In genomic region chr6:72797763-72798162, GRCm38 (mm10) we compare ENCODE assay signal across 23 mouse cellular contexts. TPM values are rescaled to one million over a fixed set of nuclear protein-coding genes. Genes with fewer than 3 reads are reported as not detected.
DNase-seq lines count a peak whose midpoint lies in the region; ATAC-seq and TF ChIP-seq lines count a peak whose summit lies in the region.
"Had no signal": no experiment of that assay in that cellular context is flagged by ENCODE, and none has a peak within 500 bp of the region (broad histone marks: within the 10 kb centered on the region; RNA-seq: fewer than 3 reads in every experiment).

No protein-coding gene starts in this region.

- no peak overlapping the region for H3K27ac ChIP-seq in hindbrain, postnatal 0 days
- H3K27ac ChIP-seq in hindbrain, embryonic 12.5 days, result no peak overlapping the region
- H3K27ac ChIP-seq in lung, embryonic 14.5 days (ENCODE audit: low read depth), result no peak overlapping the region
- no peak overlapping the region for H3K27ac ChIP-seq in ES-E14 (ENCODE audit: insufficient read depth, low read depth, low read length, poor library complexity, severe bottlenecking)
- H3K27ac ChIP-seq in stomach, postnatal 0 days (replicated peaks), result no peak overlapping the region
- H3K27ac ChIP-seq: limb, embryonic 15.5 days; midbrain, embryonic 13.5 days had no signal

- H3K4me3 ChIP-seq in hindbrain, postnatal 0 days (ENCODE audit: low read length), result no peak overlapping the region
- H3K4me3 ChIP-seq in hindbrain, embryonic 12.5 days, result no peak overlapping the region
- no peak overlapping the region for H3K4me3 ChIP-seq in lung, embryonic 14.5 days (ENCODE audit: low read depth, low read length)
- H3K4me3 ChIP-seq in ES-E14 (ENCODE audit: insufficient read depth in 1 of 2, low read depth in 1 of 2, low read length in 2 of 2, poor library complexity in 1 of 2, severe bottlenecking in 1 of 2), result no peak overlapping the region
- H3K4me3 ChIP-seq in stomach, postnatal 0 days (ENCODE audit: low read depth, low read length), result no peak overlapping the region
- H3K4me3 ChIP-seq: heart, embryonic 12.5 days; limb, embryonic 15.5 days; midbrain, embryonic 13.5 days had no signal

- no peaks in the 10 kb centered on the region for H3K27me3 ChIP-seq in hindbrain, postnatal 0 days (ENCODE audit: insufficient read depth, low read length)
- no peaks in the 10 kb centered on the region for H3K27me3 ChIP-seq in hindbrain, embryonic 12.5 days
- no peaks in the 10 kb centered on the region for H3K27me3 ChIP-seq in lung, embryonic 14.5 days (ENCODE audit: insufficient read depth, low read length)
- H3K27me3 ChIP-seq in stomach, postnatal 0 days (ENCODE audit: control insufficient read depth, insufficient read depth, low read length), result no peaks in the 10 kb centered on the region
- H3K27me3 ChIP-seq: heart, embryonic 12.5 days; limb, embryonic 15.5 days; midbrain, embryonic 13.5 days had no signal

- TF ChIP-seq CTCF in hindbrain, postnatal 0 days (IDR thresholded peaks at IDR 0.05; ENCODE audit: low read depth), result peak; percentile 10; the same call in 1 of the 2 replicates
- TF ChIP-seq CTCF in lung, embryonic 14.5 days (IDR thresholded peaks at IDR 0.05; ENCODE audit: low read depth), result 0 out of 2 replicates have a peak, but pooled peaks have one; percentile 12
- peak; percentile 26; the same call in 1 of the 2 replicates for TF ChIP-seq CTCF in stomach, postnatal 0 days (IDR thresholded peaks at IDR 0.05; ENCODE audit: low read depth)

- no peak for TF ChIP-seq EP300 in stomach, postnatal 0 days (optimal IDR thresholded peaks at IDR 0.05)

- DNase-seq in hindbrain, postnatal 0 days (ENCODE audit: low spot score), result no peak
- no peak for DNase-seq in lung, embryonic 14.5 days
- no peak for DNase-seq in lung, postnatal 25 days (ENCODE audit: low spot score)
- DNase-seq in ES-E14 (ENCODE audit: low read depth, low spot score), result no peak
- no peak for DNase-seq in stomach, postnatal 0 days (ENCODE audit: low spot score)
- no peak for DNase-seq in cerebellum, postnatal 36 days
- DNase-seq: adrenal gland, postnatal 10 days; cerebellum, adult 18-20 months; cerebellum, postnatal 25 days; gastrocnemius, postnatal 10 days; heart, adult 11 months; heart, postnatal 14 days; kidney, adult 8-10 months; kidney, postnatal 14 days; lung, postnatal 10 days had no signal

- no peak for ATAC-seq in hindbrain, postnatal 0 days
- ATAC-seq in hindbrain, embryonic 12.5 days (ENCODE audit: low FRiP score), result no peak
- ATAC-seq in lung, embryonic 14.5 days (ENCODE audit: insufficient read depth), result no peak
- ATAC-seq in stomach, postnatal 0 days (ENCODE audit: low FRiP score, low TSS enrichment), result no peak
- ATAC-seq: activated CD4-positive, CD25-positive, alpha-beta regulatory T cell, adult 4 months; forebrain, embryonic 14.5 days; inflammation-experienced regulatory T-cells, adult 6 months; midbrain, embryonic 13.5 days had no signal

- no peaks in the 10 kb centered on the region for H3K4me1 ChIP-seq in hindbrain, postnatal 0 days (ENCODE audit: insufficient read depth, low read length)
- H3K4me1 ChIP-seq in hindbrain, embryonic 12.5 days, result 0 out of 2 replicates have a peak, but pooled peaks cover 4% of the 10 kb centered on the region
- H3K4me1 ChIP-seq in lung, embryonic 14.5 days (ENCODE audit: insufficient read depth), result no peaks in the 10 kb centered on the region
- peaks cover 4 to 6% of the 10 kb centered on the region in 2 experiments; a peak in 2 of 4 replicates for H3K4me1 ChIP-seq in ES-E14 (ENCODE audit: control insufficient read depth in 2 of 2, insufficient read depth in 2 of 2, low read length in 2 of 2, poor library complexity in 1 of 2)
- H3K4me1 ChIP-seq in stomach, postnatal 0 days (replicated peaks; ENCODE audit: control insufficient read depth, insufficient read depth), result no peaks in the 10 kb centered on the region
- H3K4me1 ChIP-seq: heart, embryonic 12.5 days; midbrain, embryonic 13.5 days had no signal

- no peak overlapping the region for H3K9ac ChIP-seq in hindbrain, postnatal 0 days (replicated peaks; ENCODE audit: low read length)
- no peak overlapping the region for H3K9ac ChIP-seq in hindbrain, embryonic 12.5 days
- no peak overlapping the region for H3K9ac ChIP-seq in lung, embryonic 14.5 days
- no peak overlapping the region for H3K9ac ChIP-seq in ES-E14 (ENCODE audit: insufficient read depth, low read depth, low read length, poor library complexity, severe bottlenecking)
- no peak overlapping the region for H3K9ac ChIP-seq in stomach, postnatal 0 days (ENCODE audit: low read length)
- H3K9ac ChIP-seq: heart, embryonic 12.5 days; limb, embryonic 15.5 days; midbrain, embryonic 13.5 days had no signal

- H3K4me2 ChIP-seq in hindbrain, postnatal 0 days (ENCODE audit: low read depth, low read length), result no peak overlapping the region
- H3K4me2 ChIP-seq in hindbrain, embryonic 12.5 days (replicated peaks), result no peak overlapping the region
- H3K4me2 ChIP-seq in lung, embryonic 14.5 days, result no peak overlapping the region
- H3K4me2 ChIP-seq in stomach, postnatal 0 days (replicated peaks; ENCODE audit: low read depth), result no peak overlapping the region
- H3K4me2 ChIP-seq: heart, embryonic 12.5 days; limb, embryonic 15.5 days; midbrain, embryonic 13.5 days had no signal

- no peaks in the 10 kb centered on the region for H3K36me3 ChIP-seq in hindbrain, postnatal 0 days (ENCODE audit: insufficient read depth, low read length)
- no peaks in the 10 kb centered on the region for H3K36me3 ChIP-seq in hindbrain, embryonic 12.5 days
- H3K36me3 ChIP-seq in lung, embryonic 14.5 days (ENCODE audit: insufficient read depth), result no peaks in the 10 kb centered on the region
- no peaks in the 10 kb centered on the region for H3K36me3 ChIP-seq in ES-E14 (ENCODE audit: control insufficient read depth, insufficient read depth, low read length, poor library complexity, severe bottlenecking)
- H3K36me3 ChIP-seq in stomach, postnatal 0 days (ENCODE audit: control insufficient read depth, insufficient read depth, low read length), result no peaks in the 10 kb centered on the region
- H3K36me3 ChIP-seq: G1E; heart, embryonic 12.5 days; limb, embryonic 15.5 days; midbrain, embryonic 13.5 days had no signal

- H3K9me3 ChIP-seq in hindbrain, postnatal 0 days (ENCODE audit: low read length), result no peaks in the 10 kb centered on the region
- no peaks in the 10 kb centered on the region; the same call in 1 of the 2 replicates for H3K9me3 ChIP-seq in hindbrain, embryonic 12.5 days (replicated peaks)
- no peaks in the 10 kb centered on the region for H3K9me3 ChIP-seq in lung, embryonic 14.5 days (ENCODE audit: low read depth, low read length)
- H3K9me3 ChIP-seq in ES-E14 (ENCODE audit: control insufficient read depth, insufficient read depth, low read depth, low read length), result no peaks in the 10 kb centered on the region
- no peaks in the 10 kb centered on the region for H3K9me3 ChIP-seq in stomach, postnatal 0 days (ENCODE audit: control insufficient read depth, low read length)
- H3K9me3 ChIP-seq: G1E; heart, embryonic 12.5 days; limb, embryonic 15.5 days; midbrain, embryonic 13.5 days had no signal

- in situ Hi-C loops in ES-E14 (cut with MboI; ENCODE audit: low sequenced_read_pairs in 2 of 2, unreplicated experiment in 2 of 2), result no loop called here

TF ChIP-seq in ES-E14, 5 proteins besides CTCF, POLR2A, EP300 and RAD21:
- no peak for TF ChIP-seq MAFK (IDR thresholded peaks at IDR 0.05; ENCODE audit: insufficient read depth, low read depth, low read length)
- TF ChIP-seq ZNF384 (IDR thresholded peaks at IDR 0.05; ENCODE audit: low read depth, low read length), result peak; percentile 89
- TF ChIP-seq CHD2 (IDR thresholded peaks at IDR 0.05; ENCODE audit: low read depth, low read length), result no peak
- TF ChIP-seq HCFC1 (IDR thresholded peaks at IDR 0.05; ENCODE audit: borderline replicate concordance, insufficient read depth, low read length), result no peak
- TF ChIP-seq ZC3H11A (IDR thresholded peaks at IDR 0.05; ENCODE audit: borderline replicate concordance, low read depth, low read length), result no peak; the same call in 1 of the 2 replicates

RNA-seq across cellular contexts. Expression of gene Tcf7l1, which starts 8.7 kb away (rescaled TPM):
- 2.4 and 4.0 TPM in 2 replicates for total RNA-seq in hindbrain, postnatal 0 days (2014; rRNA removed)
- 8.2 and 9.1 TPM in 2 replicates for polyA plus RNA-seq in hindbrain, postnatal 0 days (2015; fragmentation: Nextera tagmentation; extraction: Ambion mirVana)
- polyA plus RNA-seq in hindbrain, embryonic 12.5 days (2016; fragmentation: Nextera tagmentation; extraction: Ambion mirVana), result 24.2 and 24.7 TPM in 2 replicates
- polyA plus RNA-seq in lung, embryonic 14.5 days (2014; fragmentation: Nextera tagmentation; extraction: Ambion mirVana), result 38.3 and 41.1 TPM in 2 replicates
- 12.5 and 14.5 TPM in 2 replicates for total RNA-seq in ES-E14 (2012; rRNA removed)
- polyA plus RNA-seq in stomach, postnatal 0 days (2015; fragmentation: Nextera tagmentation; extraction: Ambion mirVana), result 11.1 and 12.2 TPM in 2 replicates
- polyA plus RNA-seq: G1E had no signal
